Mouse (Mus musculus) embryonic facial prominence, embryonic 13.5 days (tissue): ENCODE measurements around the gene Rfx2. TPM values are rescaled to one million over a fixed set of nuclear protein-coding genes. Genes with fewer than 3 reads are reported as not detected.
A peak's percentile ranks its signal among the peaks of the same experiment; 100 is the strongest.

ENCODE experiments used
- ATAC-seq: fragments of 200-750 bp; cut with Nextera tagmentation; 2 replicates; pipeline ENCODE4 v1.8.0; 2017; ENCODE audit warnings: low read depth; ENCODE audit not compliant: insufficient number of reproducible peaks, insufficient read depth, low FRiP score, low TSS enrichment
- H3K27ac ChIP-seq: fragments of 300-500 bp; sonication (generic); 2 replicates; pipeline ENCODE4 v1.5.1; 2015; ENCODE audit warnings: moderate library complexity, mild to moderate bottlenecking, inconsistent platforms
- H3K27me3 ChIP-seq: fragments of 300-500 bp; sonication (generic); 2 replicates; pipeline ENCODE4 v1.6.1; 2015; ENCODE audit warnings: mild to moderate bottlenecking, inconsistent platforms
- H3K36me3 ChIP-seq: fragments of 300-500 bp; sonication (generic); 2 replicates; pipeline ENCODE4 v1.6.1; 2015; ENCODE audit warnings: mild to moderate bottlenecking, inconsistent platforms
- H3K4me1 ChIP-seq: fragments of 300-500 bp; sonication (generic); 2 replicates; pipeline ENCODE4 v1.6.1; 2015; ENCODE audit warnings: inconsistent platforms
- H3K4me2 ChIP-seq: fragments of 300-500 bp; sonication (generic); 2 replicates; pipeline ENCODE4 v1.6.1; 2015; ENCODE audit warnings: moderate library complexity, mild to moderate bottlenecking, inconsistent platforms
- H3K4me3 ChIP-seq: fragments of 300-500 bp; sonication (generic); 2 replicates; pipeline ENCODE4 v1.5.1; 2015; ENCODE audit warnings: mild to moderate bottlenecking, inconsistent platforms
- H3K9ac ChIP-seq: fragments of 300-500 bp; sonication (generic); 2 replicates; pipeline ENCODE4 v1.6.1; 2015; ENCODE audit warnings: mild to moderate bottlenecking, inconsistent platforms
- H3K9me3 ChIP-seq: fragments of 300-500 bp; sonication (generic); 2 replicates; pipeline ENCODE4 v1.6.1; 2016; ENCODE audit warnings: inconsistent platforms
- WGBS: fragments of 180-500 bp; shearing (Covaris S2); methylation state at CpG from one replicate; pipeline ENCODE4 v1.1.7; 2015; ENCODE audit warnings: mixed read lengths; 5-methylcytosine and 5-hydroxymethylcytosine counted together
- polyA plus RNA-seq: library from polyadenylated mRNA; unstranded; fragments of >200 nt; fragmentation: Nextera tagmentation; extraction: Ambion mirVana; gene quantifications from 2 replicates; pipeline ENCODE4 v1.2.1, GENCODE M21; 2015

Rfx2 gene
- polyA plus RNA-seq, result 4.5 and 5.2 TPM in 2 replicates

DNA sequence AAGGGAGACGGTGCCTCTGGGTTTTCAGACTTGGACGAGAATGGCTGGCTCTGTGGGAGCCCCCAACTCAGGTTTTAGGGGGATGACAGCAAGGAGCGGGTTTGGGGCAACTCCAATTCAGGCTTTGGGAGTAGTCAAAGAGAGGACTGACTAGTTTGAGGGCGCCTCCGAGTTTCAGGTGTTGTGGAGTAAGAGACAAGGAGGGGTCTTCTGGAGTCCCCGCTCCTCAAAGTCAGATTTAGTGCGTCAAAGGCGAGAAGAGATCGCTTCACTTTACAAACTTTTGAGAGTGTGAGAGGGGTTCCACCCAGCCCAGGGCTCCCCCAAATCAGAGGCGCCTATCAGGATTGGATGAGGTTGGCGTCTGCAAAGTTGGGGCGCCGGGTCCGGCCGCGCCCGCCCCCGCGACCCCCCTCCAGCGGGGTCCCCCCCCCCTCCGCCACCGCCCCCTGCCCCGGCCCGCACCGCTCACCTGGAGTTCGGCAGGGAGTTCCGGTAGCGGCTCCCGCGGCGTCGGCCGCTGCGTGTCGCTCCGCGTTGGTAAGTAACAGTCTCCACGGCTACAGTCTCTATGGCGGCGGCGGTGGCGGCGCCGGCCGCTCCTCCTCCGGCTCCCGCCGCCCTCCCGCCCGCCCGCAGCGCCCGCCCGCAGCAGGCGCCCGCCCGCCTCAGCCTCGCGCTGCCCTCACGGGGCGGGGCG, at the start of gene Rfx2:
Gene Rfx2 (minus strand): TSS at position 603 of the 700 bp plus-strand sequence.
- Histone ChIP-seq H3K27me3 (peaks cover 33% of the 10 kb centered on the region), H3K27ac (no peak within 1 kb of the TSS), H3K4me1 (peaks cover 16% of the 10 kb centered on the region), H3K36me3 (no peaks in the 10 kb centered on the region), H3K9ac (peak within 1 kb of the TSS; percentile 66), H3K9me3 (no peaks in the 10 kb centered on the region), H3K4me2 (peak within 1 kb of the TSS; percentile 86), H3K4me3 (peak within 1 kb of the TSS; percentile 64)
- WGBS, result under 1% methylated on average over 42 of the region's 62 CpGs
- no peak; the same call in 1 of the 2 replicates for ATAC-seq

DNA sequence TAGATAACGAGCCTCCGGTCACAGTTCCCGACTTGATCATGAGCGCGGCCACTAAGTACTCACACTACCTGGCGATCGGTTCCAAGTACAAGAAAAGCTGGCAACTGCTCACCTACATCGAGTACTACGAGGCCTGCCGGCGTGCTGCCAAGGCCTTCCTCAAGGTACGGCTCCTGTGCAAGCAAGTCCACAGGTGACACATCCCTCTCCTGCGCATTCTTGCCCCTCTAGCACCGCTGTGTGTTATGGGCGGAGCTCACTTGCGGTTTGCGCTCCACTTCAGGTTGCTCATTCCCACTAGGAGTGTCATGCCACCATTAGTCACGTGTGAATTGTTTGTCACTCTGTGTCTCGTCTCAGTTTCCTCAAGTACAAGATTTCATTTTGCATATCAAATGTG, 46.6 kb upstream of the Rfx2 start:
- Histone ChIP-seq H3K27me3 (no peaks in the 10 kb centered on the region), H3K4me3 (no peak overlapping the region), H3K4me2 (no peak overlapping the region), H3K9me3 (no peaks in the 10 kb centered on the region), H3K4me1 (no peaks in the 10 kb centered on the region), H3K27ac (no peak overlapping the region), H3K36me3 (no peaks in the 10 kb centered on the region), H3K9ac (no peak overlapping the region)
- ATAC-seq, result no peak
- WGBS, result 87% methylated on average over 19 of the region's 19 CpGs

DNA sequence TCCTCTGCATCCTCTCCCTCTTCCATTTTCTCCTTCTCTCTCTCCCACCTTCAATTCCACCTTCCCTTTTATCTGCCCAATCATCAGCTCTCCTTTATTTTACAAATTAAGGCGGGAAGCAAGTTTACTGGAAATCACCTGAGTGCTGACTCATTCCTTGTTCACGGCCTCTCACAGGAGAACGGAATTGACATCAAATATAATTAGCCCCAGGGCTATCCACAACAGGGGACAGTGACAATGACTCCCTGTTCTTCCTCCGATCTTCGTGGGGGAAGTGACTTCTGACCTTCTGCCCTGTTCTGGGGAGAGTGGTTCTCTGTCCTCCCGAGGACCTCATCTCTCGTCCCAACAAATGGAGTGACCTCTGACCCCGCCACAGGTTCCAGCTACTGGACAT, 46.2 kb upstream of the Rfx2 start:
- Histone ChIP-seq H3K4me3 (no peak overlapping the region), H3K9me3 (no peaks in the 10 kb centered on the region), H3K4me2 (no peak overlapping the region), H3K9ac (no peak overlapping the region), H3K27me3 (no peaks in the 10 kb centered on the region), H3K36me3 (no peaks in the 10 kb centered on the region), H3K4me1 (no peaks in the 10 kb centered on the region), H3K27ac (no peak overlapping the region)
- no peak for ATAC-seq
- WGBS, result 36% methylated on average over 8 of the region's 8 CpGs

DNA sequence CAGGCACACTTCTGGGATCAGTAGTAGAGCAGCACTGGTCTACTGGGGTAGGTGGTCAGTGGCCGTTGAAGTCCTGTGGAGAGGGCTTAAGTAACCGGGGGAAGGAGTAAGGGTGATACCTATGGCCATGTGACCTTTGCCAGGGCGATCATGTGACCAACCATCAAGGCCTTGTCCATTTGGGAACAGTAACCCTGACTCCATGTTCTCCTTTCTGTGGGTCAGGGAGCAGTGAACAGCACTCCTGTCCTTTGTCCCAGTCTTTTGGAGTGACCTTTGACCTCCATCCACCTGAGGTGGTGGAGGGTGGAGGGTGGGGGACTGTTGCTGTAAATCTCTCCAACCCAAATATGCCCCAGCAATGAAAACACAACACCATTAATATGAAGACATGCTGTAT, 45.7 kb upstream of the Rfx2 start:
- H3K4me3 ChIP-seq, result no peak overlapping the region
- no peak overlapping the region for H3K27ac ChIP-seq
- no peak overlapping the region for H3K4me2 ChIP-seq
- no peaks in the 10 kb centered on the region for H3K4me1 ChIP-seq
- H3K27me3 ChIP-seq, result no peaks in the 10 kb centered on the region
- H3K9me3 ChIP-seq, result no peaks in the 10 kb centered on the region
- H3K9ac ChIP-seq, result no peak overlapping the region
- no peaks in the 10 kb centered on the region for H3K36me3 ChIP-seq
- ATAC-seq, result no peak
- WGBS, result 81% methylated on average over 3 of the region's 3 CpGs

DNA sequence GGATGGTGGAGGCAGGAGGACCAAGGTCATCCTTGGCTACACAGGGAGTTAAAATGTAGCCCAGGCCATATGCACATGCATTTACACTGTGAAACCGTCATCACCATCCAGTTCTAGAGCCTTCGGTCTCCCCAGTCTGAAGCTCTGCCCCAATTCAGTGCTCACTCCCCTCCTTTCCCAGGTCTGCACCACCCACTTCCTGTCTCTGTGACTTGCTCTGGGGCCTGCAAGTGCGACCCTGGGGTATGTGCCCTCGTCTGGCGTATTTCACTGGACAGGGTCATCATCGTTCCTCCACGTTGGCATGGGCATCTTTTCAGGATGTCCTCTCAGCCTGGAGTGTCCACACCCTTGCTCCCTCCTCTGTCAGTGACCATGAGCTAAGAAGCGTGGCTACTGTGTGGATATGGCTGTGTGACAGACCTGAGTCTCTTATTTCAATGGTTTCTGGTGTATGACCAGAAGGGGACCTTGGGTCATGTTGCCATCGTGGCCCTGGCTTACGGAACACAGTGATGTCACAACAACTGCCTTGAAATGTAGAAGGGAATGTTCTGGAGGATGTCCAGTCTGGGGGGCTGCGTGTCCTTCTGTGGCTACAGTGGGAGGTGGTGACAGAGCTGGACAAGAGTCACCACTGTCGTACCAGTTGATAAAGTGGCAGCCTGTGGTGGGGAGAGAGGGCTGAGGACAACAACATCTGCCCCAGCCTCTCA, 44.3 kb upstream of the Rfx2 start, which contains the start of gene 1700061G19Rik:
Gene 1700061G19Rik (plus strand): TSS at position 542 of the 716 bp plus-strand sequence.
- Histone ChIP-seq H3K27ac (no peak within 1 kb of the TSS), H3K9ac (no peak within 1 kb of the TSS), H3K36me3 (no peaks in the 10 kb centered on the region), H3K9me3 (no peaks in the 10 kb centered on the region), H3K4me1 (no peaks in the 10 kb centered on the region), H3K4me2 (no peak within 1 kb of the TSS), H3K4me3 (no peak within 1 kb of the TSS), H3K27me3 (no peaks in the 10 kb centered on the region)
- no peak for ATAC-seq
- WGBS, result 76% methylated on average over 12 of the region's 12 CpGs

DNA sequence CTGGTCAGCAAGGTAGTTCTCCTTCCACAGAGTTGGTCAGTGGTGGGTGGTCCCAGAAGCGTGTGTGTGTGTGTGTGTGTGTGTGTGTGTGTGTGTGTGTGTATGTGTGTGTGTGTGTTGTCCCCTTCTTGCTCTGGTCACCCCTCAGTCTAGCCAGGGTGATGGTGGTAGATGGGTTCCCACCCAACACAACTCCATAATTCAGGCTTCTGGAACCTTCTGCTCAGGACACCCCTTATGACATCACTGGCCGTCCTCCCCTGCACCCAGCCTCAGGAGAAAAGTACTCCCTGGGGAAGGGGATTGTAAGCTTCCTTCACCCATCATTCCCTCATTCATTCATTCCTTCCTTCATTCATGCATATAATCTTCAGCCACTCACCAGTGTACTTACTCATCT, 43.4 kb upstream of the Rfx2 start, which contains the start of gene Acsbg2:
Gene Acsbg2 (minus strand): TSS at position 211 of the 400 bp plus-strand sequence.
- no peak within 1 kb of the TSS for H3K4me2 ChIP-seq
- H3K27ac ChIP-seq, result no peak within 1 kb of the TSS
- H3K27me3 ChIP-seq, result no peaks in the 10 kb centered on the region
- ATAC-seq, result no peak
- H3K9ac ChIP-seq, result no peak within 1 kb of the TSS
- WGBS, result 94% methylated on average over 2 of the region's 2 CpGs
- no peaks in the 10 kb centered on the region for H3K9me3 ChIP-seq
- no peak within 1 kb of the TSS for H3K4me3 ChIP-seq
- H3K36me3 ChIP-seq, result no peaks in the 10 kb centered on the region
- no peaks in the 10 kb centered on the region for H3K4me1 ChIP-seq

DNA sequence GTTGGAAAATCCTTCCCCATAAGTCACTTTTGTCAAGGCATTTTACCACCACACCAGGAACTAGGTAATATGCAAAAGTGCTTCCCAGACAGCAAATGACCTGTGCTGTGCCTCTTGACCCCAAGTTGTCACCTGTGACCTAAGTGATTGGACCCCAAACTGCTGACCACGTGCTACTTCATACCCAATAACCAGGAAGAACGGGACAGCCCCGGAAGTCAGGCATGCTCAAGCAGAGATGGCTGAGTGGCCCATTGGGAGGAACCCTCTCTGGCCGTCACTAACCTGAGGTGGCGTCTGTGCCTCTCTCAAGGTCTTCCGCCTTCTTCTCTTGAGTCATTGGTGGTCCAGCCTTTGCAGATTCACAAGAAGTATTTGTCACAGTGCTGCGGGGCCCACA, 41.7 kb upstream of the Rfx2 start:
- Histone ChIP-seq H3K4me2 (no peak overlapping the region), H3K4me3 (no peak overlapping the region), H3K36me3 (no peaks in the 10 kb centered on the region), H3K27me3 (no peaks in the 10 kb centered on the region), H3K9me3 (no peaks in the 10 kb centered on the region), H3K27ac (no peak overlapping the region), H3K9ac (no peak overlapping the region), H3K4me1 (no peaks in the 10 kb centered on the region)
- ATAC-seq, result no peak
- 68% methylated on average over 7 of the region's 7 CpGs for WGBS

DNA sequence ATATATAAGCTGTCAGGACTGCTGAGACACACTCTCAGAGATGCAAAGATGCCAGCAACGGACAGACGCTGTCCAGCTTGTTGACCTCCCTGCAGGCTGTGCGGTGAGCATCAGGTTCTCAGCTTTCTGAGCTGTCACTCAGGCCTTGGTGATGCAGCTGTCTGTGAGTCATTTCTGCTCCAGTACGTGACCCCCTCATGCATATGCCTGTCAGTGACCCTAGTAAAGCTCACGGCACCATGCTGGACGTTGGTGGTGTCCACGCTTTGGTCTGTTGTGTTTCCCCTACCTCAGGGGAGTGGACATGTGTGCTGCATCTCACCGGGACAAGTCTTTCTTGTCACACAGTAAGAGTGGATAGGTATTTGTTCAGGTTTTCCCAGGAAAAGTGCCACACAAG, 41.0 kb upstream of the Rfx2 start:
- Histone ChIP-seq H3K4me3 (no peak overlapping the region), H3K4me1 (no peaks in the 10 kb centered on the region), H3K4me2 (no peak overlapping the region), H3K9me3 (peaks cover 6% of the 10 kb centered on the region), H3K27me3 (no peaks in the 10 kb centered on the region), H3K9ac (no peak overlapping the region), H3K36me3 (no peaks in the 10 kb centered on the region), H3K27ac (no peak overlapping the region)
- ATAC-seq, result no peak
- WGBS, result 65% methylated on average over 8 of the region's 8 CpGs

DNA sequence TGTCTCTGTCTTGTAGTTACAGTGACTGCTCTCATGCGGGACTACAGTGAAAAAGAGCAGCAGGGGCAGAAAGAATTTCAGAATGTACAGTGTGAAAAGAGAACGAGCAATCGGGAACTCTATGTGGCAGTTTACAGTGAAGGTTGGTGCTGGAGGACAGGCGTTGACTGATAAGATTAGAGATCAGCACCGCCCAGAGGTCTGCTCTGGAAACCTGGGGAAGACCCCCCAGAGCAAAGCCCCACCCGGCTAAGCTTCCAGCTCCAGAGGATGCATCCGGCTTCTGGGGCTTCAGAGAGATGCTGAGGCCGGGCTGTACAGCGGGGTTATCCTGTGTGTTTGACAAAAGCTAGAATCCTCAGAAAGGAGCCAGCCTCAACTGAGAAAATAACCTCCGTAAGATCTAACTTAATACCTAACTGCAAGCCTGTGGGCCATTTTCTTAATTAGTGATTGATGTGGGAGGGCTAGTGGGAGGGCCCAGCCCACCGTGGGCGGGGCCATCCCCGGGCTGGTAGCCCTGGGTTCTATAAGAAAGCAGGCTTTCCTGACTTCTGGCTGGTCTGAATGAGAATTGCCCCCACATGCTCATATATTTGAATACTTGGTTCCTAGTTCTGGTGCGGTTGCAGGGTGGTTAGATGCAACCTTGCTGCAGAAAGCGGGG, 39.6 kb upstream of the Rfx2 start:
- H3K27ac ChIP-seq, result no peak overlapping the region
- H3K36me3 ChIP-seq, result no peaks in the 10 kb centered on the region
- H3K4me1 ChIP-seq, result peaks cover 3% of the 10 kb centered on the region; the same call in 1 of the 2 replicates
- H3K4me2 ChIP-seq, result no peak overlapping the region
- peaks cover 6% of the 10 kb centered on the region for H3K9me3 ChIP-seq
- no peak overlapping the region for H3K9ac ChIP-seq
- 72% methylated on average over 15 of the region's 15 CpGs for WGBS
- H3K4me3 ChIP-seq, result no peak overlapping the region
- ATAC-seq, result no peak
- H3K27me3 ChIP-seq, result no peaks in the 10 kb centered on the region

DNA sequence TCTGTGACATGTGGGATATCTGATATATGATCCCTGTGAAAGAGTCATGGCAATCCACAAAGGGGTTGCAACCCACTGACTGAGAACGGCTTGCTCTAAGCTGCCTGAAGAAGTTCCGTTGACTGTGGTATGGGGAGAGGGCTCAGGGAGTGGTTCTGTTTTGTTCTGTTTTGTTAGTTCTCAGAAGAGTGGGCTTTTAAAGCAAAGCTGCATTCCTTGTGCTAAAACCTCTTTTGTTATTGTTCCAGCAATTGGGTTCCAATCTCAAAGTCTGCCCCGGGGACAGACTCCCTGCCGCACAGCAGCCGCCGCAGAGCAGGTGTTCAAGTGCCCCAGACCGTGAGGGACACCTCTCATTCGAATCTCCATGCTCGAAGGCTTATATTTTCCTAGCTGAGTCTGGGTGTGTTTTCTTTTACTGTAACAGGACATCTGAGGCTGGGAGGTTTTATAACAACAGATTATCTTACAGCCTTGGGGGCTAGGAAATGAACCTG, 38.7 kb upstream of the Rfx2 start:
- H3K4me2 ChIP-seq, result no peak overlapping the region
- no peak overlapping the region for H3K4me3 ChIP-seq
- no peak overlapping the region for H3K9ac ChIP-seq
- ATAC-seq, result no peak
- peaks cover 6% of the 10 kb centered on the region for H3K9me3 ChIP-seq
- peaks cover 3% of the 10 kb centered on the region; the same call in 1 of the 2 replicates for H3K4me1 ChIP-seq
- WGBS, result 37% methylated on average over 9 of the region's 9 CpGs
- H3K27me3 ChIP-seq, result no peaks in the 10 kb centered on the region
- H3K36me3 ChIP-seq, result no peaks in the 10 kb centered on the region
- no peak overlapping the region for H3K27ac ChIP-seq

DNA sequence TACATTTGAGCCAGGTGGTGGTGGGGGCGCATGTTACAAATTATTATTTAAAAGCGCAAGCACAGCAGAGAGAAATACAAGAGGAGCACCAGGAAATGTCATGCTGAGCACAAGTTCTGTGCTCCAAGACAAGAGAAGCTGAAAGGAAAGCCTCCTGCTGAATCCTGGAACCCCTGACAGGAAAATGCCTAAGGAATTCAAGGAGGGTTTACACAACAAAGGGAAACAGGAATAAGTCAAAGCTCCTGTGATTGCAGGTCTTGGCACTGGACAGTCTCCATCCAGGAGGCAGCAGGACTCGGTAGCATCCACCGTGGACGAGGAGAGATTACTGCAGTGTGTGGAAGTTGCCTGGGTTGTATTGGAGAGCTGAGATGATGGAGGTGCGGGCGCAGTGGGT, 35.3 kb upstream of the Rfx2 start:
- no peak for ATAC-seq
- no peaks in the 10 kb centered on the region for H3K36me3 ChIP-seq
- H3K9ac ChIP-seq, result no peak overlapping the region
- peaks cover 6% of the 10 kb centered on the region for H3K9me3 ChIP-seq
- H3K27me3 ChIP-seq, result no peaks in the 10 kb centered on the region
- peaks cover 3% of the 10 kb centered on the region; the same call in 1 of the 2 replicates for H3K4me1 ChIP-seq
- H3K4me2 ChIP-seq, result no peak overlapping the region
- no peak overlapping the region for H3K27ac ChIP-seq
- 73% methylated on average over 7 of the region's 7 CpGs for WGBS
- H3K4me3 ChIP-seq, result no peak overlapping the region
